Mouse (Mus musculus) embryonic facial prominence, embryonic 13.5 days (tissue): Measurements from ENCODE around the gene Spry1. TPM values are rescaled to one million over a fixed set of nuclear protein-coding genes. Genes with fewer than 3 reads are reported as not detected.

Experiments
- ATAC-seq: fragments of 200-750 bp; cut with Nextera tagmentation; 2 replicates; pipeline ENCODE4 v1.8.0; 2017; ENCODE audit warnings: low read depth; ENCODE audit not compliant: insufficient number of reproducible peaks, insufficient read depth, low FRiP score, low TSS enrichment
- H3K27ac ChIP-seq: fragments of 300-500 bp; sonication (generic); 2 replicates; pipeline ENCODE4 v1.5.1; 2015; ENCODE audit warnings: moderate library complexity, mild to moderate bottlenecking, inconsistent platforms
- H3K27me3 ChIP-seq: fragments of 300-500 bp; sonication (generic); 2 replicates; pipeline ENCODE4 v1.6.1; 2015; ENCODE audit warnings: mild to moderate bottlenecking, inconsistent platforms
- H3K36me3 ChIP-seq: fragments of 300-500 bp; sonication (generic); 2 replicates; pipeline ENCODE4 v1.6.1; 2015; ENCODE audit warnings: mild to moderate bottlenecking, inconsistent platforms
- H3K4me1 ChIP-seq: fragments of 300-500 bp; sonication (generic); 2 replicates; pipeline ENCODE4 v1.6.1; 2015; ENCODE audit warnings: inconsistent platforms
- H3K4me2 ChIP-seq: fragments of 300-500 bp; sonication (generic); 2 replicates; pipeline ENCODE4 v1.6.1; 2015; ENCODE audit warnings: moderate library complexity, mild to moderate bottlenecking, inconsistent platforms
- H3K4me3 ChIP-seq: fragments of 300-500 bp; sonication (generic); 2 replicates; pipeline ENCODE4 v1.5.1; 2015; ENCODE audit warnings: mild to moderate bottlenecking, inconsistent platforms
- H3K9ac ChIP-seq: fragments of 300-500 bp; sonication (generic); 2 replicates; pipeline ENCODE4 v1.6.1; 2015; ENCODE audit warnings: mild to moderate bottlenecking, inconsistent platforms
- H3K9me3 ChIP-seq: fragments of 300-500 bp; sonication (generic); 2 replicates; pipeline ENCODE4 v1.6.1; 2016; ENCODE audit warnings: inconsistent platforms
- WGBS: fragments of 180-500 bp; shearing (Covaris S2); methylation state at CpG from one replicate; pipeline ENCODE4 v1.1.7; 2015; ENCODE audit warnings: mixed read lengths; 5-methylcytosine and 5-hydroxymethylcytosine counted together
- polyA plus RNA-seq: library from polyadenylated mRNA; unstranded; fragments of >200 nt; fragmentation: Nextera tagmentation; extraction: Ambion mirVana; gene quantifications from 2 replicates; pipeline ENCODE4 v1.2.1, GENCODE M21; 2015

The Spry1 gene
- polyA plus RNA-seq, 1 experiment from 2014 or later = 12.6 TPM

DNA sequence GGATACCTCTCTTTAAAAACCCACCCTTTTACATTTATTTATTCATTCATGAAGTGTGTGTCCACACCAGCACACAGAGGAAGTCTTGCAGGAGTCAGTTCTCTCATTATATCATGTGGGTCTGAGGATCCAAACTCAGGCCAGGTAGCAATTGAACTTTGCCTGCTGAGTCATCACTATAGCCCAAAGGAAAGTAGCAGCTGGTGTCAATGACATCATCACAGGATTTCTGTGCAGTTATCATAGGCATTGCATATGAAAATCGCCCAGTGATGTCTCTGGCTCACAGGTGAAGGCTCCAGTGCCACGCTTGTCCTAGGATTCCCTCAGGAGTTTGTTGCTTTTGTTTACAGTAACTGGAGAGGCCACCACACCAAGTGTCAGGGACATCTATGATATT, 29.1 kb upstream of the Spry1 start:
- Histone ChIP-seq H3K27ac (no peak overlapping the region), H3K4me1 (peaks cover 5% of the 10 kb centered on the region; the same call in 1 of the 2 replicates), H3K9ac (no peak overlapping the region), H3K4me3 (no peak overlapping the region), H3K36me3 (no peaks in the 10 kb centered on the region), H3K4me2 (no peak overlapping the region), H3K27me3 (no peaks in the 10 kb centered on the region), H3K9me3 (0 out of 2 replicates have a peak, but pooled peaks cover 4% of the 10 kb centered on the region)
- WGBS = 92% methylated on average over 2 of the region's 2 CpGs
- no peak for ATAC-seq

DNA sequence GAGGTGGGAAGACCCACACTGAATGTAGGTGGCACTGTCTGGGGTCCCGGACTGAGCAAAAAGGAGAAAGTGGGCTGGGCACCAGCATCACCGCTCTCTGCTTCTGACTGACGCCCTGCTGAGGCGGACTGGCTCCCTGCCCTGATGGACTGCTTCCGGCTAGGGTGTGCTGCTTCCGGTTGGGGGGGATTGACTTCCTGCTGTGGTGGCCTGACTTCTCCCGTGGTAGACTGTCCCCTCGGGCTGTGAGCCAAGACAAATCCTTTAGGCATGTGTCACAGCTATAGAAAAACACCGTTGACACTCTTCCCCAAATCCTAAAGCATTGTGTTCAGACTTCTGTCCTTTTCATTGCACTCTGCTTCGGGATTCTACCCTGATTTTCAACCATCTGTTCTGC, 26.0 kb upstream of the Spry1 start:
- Histone ChIP-seq H3K36me3 (no peaks in the 10 kb centered on the region), H3K9me3 (no peaks in the 10 kb centered on the region), H3K9ac (no peak overlapping the region), H3K4me2 (no peak overlapping the region), H3K27ac (no peak overlapping the region), H3K4me3 (no peak overlapping the region), H3K27me3 (no peaks in the 10 kb centered on the region), H3K4me1 (peaks cover 15% of the 10 kb centered on the region; the same call in 1 of the 2 replicates)
- 56% methylated on average over 10 of the region's 10 CpGs for WGBS
- no peak for ATAC-seq

DNA sequence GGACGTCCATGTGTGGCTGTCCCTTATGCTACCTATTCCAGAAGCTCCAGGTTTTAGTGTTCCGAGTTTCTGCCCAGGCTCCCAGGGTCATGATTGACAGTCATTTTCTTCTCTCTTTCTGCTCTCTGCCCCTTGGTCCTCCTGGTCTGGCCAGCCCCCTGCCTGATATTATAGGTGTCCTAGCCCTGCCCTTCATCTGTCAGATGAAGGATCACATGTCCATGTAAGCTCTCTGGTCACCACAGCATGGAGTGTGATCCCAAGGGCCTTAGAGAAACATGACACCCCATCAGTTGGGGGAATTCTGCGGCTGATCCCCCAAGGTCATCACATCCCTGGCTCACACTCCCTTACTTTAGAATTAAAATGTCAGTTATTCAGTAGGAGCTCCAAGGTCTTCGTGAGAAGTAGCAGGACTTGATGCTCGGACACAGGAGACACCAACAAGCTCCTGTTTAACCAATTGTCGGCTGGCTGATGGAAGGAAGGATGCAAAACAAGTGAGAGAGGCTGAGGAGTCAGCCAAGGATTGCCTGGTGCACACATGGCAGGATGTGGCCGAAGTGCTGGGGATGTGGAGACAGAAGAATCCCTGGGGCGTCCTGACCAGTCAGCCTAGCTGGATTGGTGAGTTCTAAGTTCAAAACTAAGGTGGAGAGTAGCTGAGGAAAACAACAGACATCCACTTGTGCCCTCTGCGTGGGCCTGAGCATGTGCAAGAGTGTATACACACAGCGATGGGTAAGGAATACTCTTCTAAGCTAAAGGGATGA, 24.7 kb upstream of the Spry1 start:
- Histone ChIP-seq H3K4me1 (peaks cover 15% of the 10 kb centered on the region; the same call in 1 of the 2 replicates), H3K27ac (no peak overlapping the region)
- 74% methylated on average over 10 of the region's 10 CpGs for WGBS

DNA sequence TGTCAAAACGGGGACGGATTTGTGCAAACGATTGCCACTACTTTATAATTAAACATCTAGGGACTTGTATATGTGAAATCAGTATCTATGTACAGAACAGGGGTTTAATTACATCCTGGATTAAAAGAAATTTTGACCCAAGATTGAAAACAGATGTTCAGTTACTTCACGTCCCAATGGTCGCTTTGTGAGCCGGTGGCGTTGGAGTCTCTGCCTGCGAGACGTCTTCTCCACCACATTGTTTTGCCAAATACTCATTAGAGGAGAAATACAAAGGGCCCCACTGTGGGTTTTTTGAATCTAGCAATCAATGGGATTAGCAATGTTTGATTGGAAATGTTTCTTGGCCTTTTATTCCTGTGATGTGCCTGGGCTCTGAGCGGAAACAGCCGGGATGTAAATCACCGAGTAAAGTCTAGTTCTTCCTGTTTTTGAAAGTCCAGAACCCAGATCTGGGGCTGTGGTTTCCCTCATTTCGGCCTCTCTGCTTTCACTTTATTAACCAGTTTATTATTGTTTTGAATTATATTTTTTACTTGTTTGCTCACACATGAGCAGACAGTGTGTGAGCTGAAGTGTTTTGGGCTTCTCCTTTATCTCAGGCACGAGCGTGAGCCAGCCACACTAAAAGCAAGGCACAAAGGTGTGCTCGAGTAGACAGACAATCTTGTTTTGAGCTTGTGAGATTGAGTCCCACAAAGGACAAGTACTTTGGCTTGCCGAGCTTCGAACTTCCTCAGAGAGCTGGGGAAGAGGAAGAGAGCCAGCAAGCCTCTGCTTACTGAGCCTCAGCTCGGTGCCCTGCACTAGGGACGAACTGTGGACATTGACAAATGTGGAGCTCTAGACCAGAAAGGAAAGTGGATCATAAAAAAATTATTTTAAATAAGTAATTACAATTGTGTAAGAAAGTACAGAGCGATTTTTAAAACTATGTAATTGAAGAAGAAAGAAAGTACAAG, 22.9 kb upstream of the Spry1 start:
- H3K4me3 ChIP-seq = no peak overlapping the region
- WGBS = 38% methylated on average over 21 of the region's 21 CpGs
- H3K36me3 ChIP-seq = no peaks in the 10 kb centered on the region
- no peak overlapping the region for H3K9ac ChIP-seq
- peaks cover 15% of the 10 kb centered on the region; the same call in 1 of the 2 replicates for H3K4me1 ChIP-seq
- no peak for ATAC-seq
- no peak overlapping the region; the same call in 1 of the 2 replicates for H3K27ac ChIP-seq
- H3K9me3 ChIP-seq = no peaks in the 10 kb centered on the region
- H3K27me3 ChIP-seq = no peaks in the 10 kb centered on the region
- H3K4me2 ChIP-seq = peak overlapping the region; percentile 12

More for the DNA sequence above, 24.7 kb upstream of the Spry1 start:
- Histone ChIP-seq H3K27me3 (no peaks in the 10 kb centered on the region), H3K9ac (no peak overlapping the region), H3K36me3 (no peaks in the 10 kb centered on the region), H3K4me2 (no peak overlapping the region), H3K9me3 (no peaks in the 10 kb centered on the region), H3K4me3 (no peak overlapping the region)
- ATAC-seq = no peak

DNA sequence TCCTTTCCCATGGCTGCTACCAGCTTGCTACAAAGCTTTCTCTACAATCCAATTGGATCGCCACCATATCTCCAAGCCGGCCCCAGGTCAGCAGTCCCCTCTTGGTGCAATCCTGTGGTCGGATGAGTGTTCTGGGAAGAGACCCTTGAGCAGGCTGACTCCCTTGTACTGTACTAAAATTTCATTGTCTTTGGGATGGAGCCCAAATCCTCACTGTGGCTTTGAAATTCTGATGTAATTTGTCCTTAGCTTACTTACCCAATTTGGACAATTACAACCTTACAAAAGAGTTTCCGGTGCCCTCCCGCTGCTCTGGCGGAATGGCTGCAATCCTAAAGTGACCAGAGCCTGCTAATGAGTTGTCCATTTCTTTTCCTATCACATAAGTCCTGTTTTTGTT, 7.5 kb upstream of the Spry1 start:
- Histone ChIP-seq H3K36me3 (no peaks in the 10 kb centered on the region), H3K27ac (no peak overlapping the region), H3K9ac (no peak overlapping the region), H3K27me3 (no peaks in the 10 kb centered on the region), H3K4me1 (no peaks in the 10 kb centered on the region), H3K4me3 (no peak overlapping the region), H3K4me2 (no peak overlapping the region), H3K9me3 (no peaks in the 10 kb centered on the region)
- no peak for ATAC-seq
- WGBS = 82% methylated on average over 6 of the region's 6 CpGs

DNA sequence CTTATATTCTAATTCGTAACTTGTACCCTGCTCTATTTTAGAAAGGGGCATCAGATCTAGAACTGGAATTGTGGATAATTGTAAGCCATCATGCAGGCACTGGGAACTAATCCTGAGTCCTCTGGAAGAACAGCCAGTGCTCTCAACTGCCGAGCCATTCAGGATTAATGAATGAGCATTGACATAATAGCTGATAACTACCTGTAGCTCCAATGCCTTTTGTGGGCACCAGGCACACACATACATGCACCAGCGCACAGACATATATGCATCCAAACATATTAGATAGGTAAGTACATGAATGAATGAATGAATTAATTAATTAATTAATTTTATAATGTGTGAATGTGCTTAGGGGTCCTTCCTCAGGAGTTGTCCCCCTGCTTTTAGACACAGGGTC, 7.0 kb upstream of the Spry1 start:
- Histone ChIP-seq H3K27me3 (no peaks in the 10 kb centered on the region), H3K4me1 (no peaks in the 10 kb centered on the region), H3K9me3 (no peaks in the 10 kb centered on the region), H3K9ac (no peak overlapping the region), H3K36me3 (no peaks in the 10 kb centered on the region), H3K4me3 (no peak overlapping the region), H3K4me2 (no peak overlapping the region), H3K27ac (no peak overlapping the region)
- WGBS = 79% methylated on average over 3 of the region's 3 CpGs
- no peak for ATAC-seq

DNA sequence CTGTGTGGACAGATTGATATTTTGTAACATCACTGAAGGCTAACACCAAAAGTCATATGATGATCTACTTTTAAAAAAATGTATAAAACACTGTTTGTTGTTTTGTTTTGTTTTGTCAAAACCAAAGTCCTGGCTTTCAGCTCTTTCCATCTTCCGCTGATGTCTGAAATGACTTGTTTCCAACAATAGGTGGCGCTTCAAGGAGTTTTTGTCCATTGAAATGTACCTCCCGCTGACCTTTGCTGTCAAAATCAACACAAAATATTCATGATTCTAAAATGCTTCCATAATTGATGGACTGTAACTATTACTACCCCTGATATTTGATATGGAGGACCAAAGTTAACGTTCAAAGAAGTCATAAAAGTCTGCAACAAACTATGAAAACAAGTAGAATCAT, 5.1 kb upstream of the Spry1 start:
- no peak for ATAC-seq
- no peak overlapping the region for H3K9ac ChIP-seq
- no peak overlapping the region for H3K27ac ChIP-seq
- no peaks in the 10 kb centered on the region for H3K27me3 ChIP-seq
- H3K36me3 ChIP-seq = no peaks in the 10 kb centered on the region
- peaks cover 4% of the 10 kb centered on the region; the same call in 1 of the 2 replicates for H3K4me1 ChIP-seq
- 35% methylated on average over 4 of the region's 4 CpGs for WGBS
- no peaks in the 10 kb centered on the region for H3K9me3 ChIP-seq
- no peak overlapping the region for H3K4me3 ChIP-seq
- H3K4me2 ChIP-seq = no peak overlapping the region

DNA sequence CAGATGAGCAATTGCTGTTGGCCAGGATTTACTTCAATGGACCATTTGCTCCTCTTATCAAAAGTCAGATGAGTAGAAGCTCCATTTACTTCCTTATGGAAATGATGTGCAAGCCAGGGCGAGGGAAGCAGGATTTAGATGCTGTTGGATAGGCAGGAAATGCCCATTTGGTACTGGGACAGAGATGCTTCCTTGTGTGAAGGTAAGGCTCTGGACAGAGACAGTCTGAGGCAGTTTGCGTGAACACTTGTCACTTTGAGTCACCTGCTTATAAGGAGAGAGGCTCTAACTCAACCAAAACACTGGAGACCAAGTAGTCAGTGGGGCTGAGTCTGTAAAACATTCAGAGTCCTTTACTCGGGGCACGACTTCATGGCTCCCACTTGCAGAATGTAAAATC, 2.8 kb upstream of the Spry1 start:
- peaks cover 8% of the 10 kb centered on the region for H3K4me1 ChIP-seq
- H3K36me3 ChIP-seq = no peaks in the 10 kb centered on the region
- no peak overlapping the region for H3K27ac ChIP-seq
- H3K4me3 ChIP-seq = no peak overlapping the region
- no peak overlapping the region for H3K4me2 ChIP-seq
- H3K9me3 ChIP-seq = no peaks in the 10 kb centered on the region
- H3K9ac ChIP-seq = no peak overlapping the region
- no peak for ATAC-seq
- 85% methylated on average over 4 of the region's 4 CpGs for WGBS
- no peaks in the 10 kb centered on the region for H3K27me3 ChIP-seq

DNA sequence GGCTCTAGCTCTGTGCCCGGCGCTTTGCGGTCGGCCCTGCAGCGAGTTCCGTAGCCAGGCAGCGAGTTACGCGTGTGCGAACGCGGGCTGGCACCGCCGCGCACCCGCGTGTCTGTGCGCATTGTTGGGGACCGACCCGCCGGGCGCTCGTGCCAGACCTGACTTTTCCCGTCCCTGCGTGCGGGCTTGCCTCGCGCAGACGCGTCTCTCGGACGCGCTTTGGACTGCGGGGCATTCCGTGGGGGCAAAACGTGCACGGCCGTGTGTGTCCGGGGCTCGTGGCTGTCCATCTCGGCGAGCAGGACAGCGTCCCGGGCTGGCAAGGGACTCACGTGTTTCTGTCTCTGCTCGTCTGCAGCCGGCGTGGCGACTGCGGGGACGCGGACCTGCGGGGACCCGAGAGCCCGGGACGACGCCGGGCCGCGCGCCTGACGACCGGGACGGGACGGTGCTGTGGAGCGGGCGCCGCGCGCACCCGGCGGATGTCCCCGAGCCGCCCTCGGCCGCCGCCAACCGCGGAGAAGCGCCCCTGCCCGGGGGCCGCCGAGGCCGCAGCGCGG, 495 bp downstream of the Spry1 start:
- peak overlapping the region; percentile 84 for H3K4me3 ChIP-seq
- ATAC-seq = peak; percentile 63
- H3K4me2 ChIP-seq = peak overlapping the region; percentile 77
- WGBS = 1% methylated on average over 73 of the region's 86 CpGs
- H3K9ac ChIP-seq = peak overlapping the region; percentile 91
- no peaks in the 10 kb centered on the region for H3K27me3 ChIP-seq
- H3K36me3 ChIP-seq = peaks cover 21% of the 10 kb centered on the region
- peak overlapping the region; percentile 93 for H3K27ac ChIP-seq
- H3K9me3 ChIP-seq = no peaks in the 10 kb centered on the region
- peaks cover 33% of the 10 kb centered on the region for H3K4me1 ChIP-seq

DNA sequence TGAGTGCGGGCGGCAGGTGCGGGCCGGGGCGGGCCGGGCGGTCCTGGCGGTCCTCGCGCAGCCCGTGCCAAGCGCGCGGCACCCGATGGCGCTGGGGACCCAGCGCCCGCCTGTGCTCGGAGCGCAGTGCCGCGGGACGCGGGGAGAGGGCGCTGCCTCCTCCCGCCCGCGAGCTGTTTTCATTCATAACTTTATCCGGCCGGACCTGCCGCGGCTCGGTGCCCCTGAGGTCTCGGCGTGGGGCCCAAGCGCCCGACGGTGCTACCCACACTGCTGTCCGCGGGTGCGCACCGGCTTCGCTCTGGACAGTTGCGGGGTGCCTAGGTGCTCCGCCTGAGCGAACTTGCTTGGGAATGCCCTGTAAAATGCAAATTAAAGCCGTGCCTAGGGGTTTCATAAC, 1.1 kb downstream of the Spry1 start:
- peak overlapping the region; percentile 69 for H3K27ac ChIP-seq

More for the DNA sequence above, 1.1 kb downstream of the Spry1 start:
- Histone ChIP-seq H3K4me2 (peak overlapping the region; percentile 77), H3K36me3 (peaks cover 26% of the 10 kb centered on the region), H3K27me3 (no peaks in the 10 kb centered on the region), H3K9ac (peak overlapping the region; percentile 91), H3K4me3 (peak overlapping the region; percentile 84), H3K9me3 (no peaks in the 10 kb centered on the region), H3K4me1 (peaks cover 38% of the 10 kb centered on the region)
- ATAC-seq = peak; percentile 7; the same call in 1 of the 2 replicates
- WGBS = under 1% methylated on average over 29 of the region's 47 CpGs
